Mouse (Mus musculus) heart, postnatal 0 days (tissue): Measurements from ENCODE around the gene Rhebl1.

ENCODE experiments used
- CTCF ChIP-seq: IDR thresholded peaks from 2 replicates; pipeline ENCODE4 v1.5.1; 2016; ENCODE audit warnings: antibody characterized with exemption, control low read depth, low read depth
- EP300 ChIP-seq: IDR thresholded peaks from 2 replicates; pipeline ENCODE4 v1.6.1; 2016; ENCODE audit warnings: antibody characterized with exemption, low read depth

DNA sequence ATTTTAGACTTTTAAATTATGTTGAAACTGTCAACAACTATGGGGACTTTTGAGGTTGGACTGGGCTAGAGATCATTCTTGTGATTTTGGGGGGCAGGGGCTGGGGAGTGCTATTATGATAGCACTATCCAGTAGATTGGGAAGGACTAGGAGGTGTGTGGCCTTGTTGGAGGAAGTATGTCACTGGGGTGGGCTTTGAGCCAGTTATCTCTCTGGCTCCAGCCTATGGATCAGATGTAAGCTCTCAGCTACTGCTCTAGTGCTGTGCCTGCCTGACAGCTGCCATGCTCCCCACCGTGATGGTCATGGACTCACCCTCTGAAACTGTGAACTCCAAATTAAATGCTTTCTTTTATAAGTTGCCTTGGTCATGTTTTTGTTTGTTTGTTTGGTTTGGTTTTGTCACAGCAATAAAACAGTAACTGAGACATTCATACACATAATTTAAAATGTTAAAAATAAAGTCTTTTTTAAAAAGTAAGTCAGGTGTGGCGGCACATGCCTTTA is 28.7 kb upstream of the Rhebl1 start:
- no peak for TF ChIP-seq EP300
- no peak for TF ChIP-seq CTCF
